Mouse (Mus musculus) liver, postnatal 0 days (tissue): ENCODE measurements around the gene Xlr4b.

ENCODE experiments used
- CTCF ChIP-seq: sonication (generic); IDR thresholded peaks from 2 replicates; pipeline ENCODE4 v1.5.1; 2016; ENCODE audit warnings: antibody characterized with exemption, low read depth
- EP300 ChIP-seq: IDR thresholded peaks from 2 replicates; pipeline ENCODE4 v1.6.1; 2016; ENCODE audit warnings: antibody characterized with exemption, low read depth, mild to moderate bottlenecking

DNA sequence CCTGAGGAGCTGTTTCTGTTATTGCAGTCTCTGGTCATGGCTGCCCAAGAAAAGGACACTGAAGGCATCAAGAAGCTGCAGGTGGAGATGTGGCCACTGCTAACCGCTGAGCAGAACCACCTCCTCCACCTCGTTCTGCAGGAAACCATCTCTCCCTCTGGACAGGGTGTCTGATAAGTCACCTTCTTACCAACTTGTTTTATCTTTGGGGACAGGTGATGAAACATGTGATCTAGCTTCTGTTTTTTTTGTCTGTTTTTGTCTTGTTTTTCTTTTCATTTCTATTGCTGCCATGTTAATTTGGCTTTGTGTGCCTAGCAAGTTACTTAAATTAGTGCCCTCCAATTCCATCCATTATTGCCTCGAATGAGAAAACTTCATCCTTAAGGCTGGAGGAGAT lies 15.2 kb downstream of the Xlr4b start:
- TF ChIP-seq CTCF (no peak), EP300 (no peak)
